Mouse (Mus musculus): ENCODE data around the gene Pitpna.
"Not testable (repeated sequence)": the region's sequence is repeated elsewhere in the genome, so short reads cannot be mapped to it uniquely, and the experiment has no call there.

Gene Pitpna

GRCm38 (mm10) chr11:75588285-75588941 lies 516 bp downstream of the Pitpna start:
- DNase-seq (ENCODE audit: low read depth, low spot score) = peak; percentile 27

- DNase-seq (ENCODE audit: low read depth, low spot score) = no peak
Measured at GRCm38 (mm10) chr11:75592612-75593011, 4.7 kb downstream of the Pitpna start.

GRCm38 (mm10) chr11:75594431-75594830 lies 6.5 kb downstream of the Pitpna start:
- no peak for DNase-seq (ENCODE audit: low read depth, low spot score)

- DNase-seq (ENCODE audit: low read depth, low spot score) = no peak
Measured at GRCm38 (mm10) chr11:75595404-75595803, 7.5 kb downstream of the Pitpna start.

- no peak for DNase-seq (ENCODE audit: low read depth, low spot score)
Measured at GRCm38 (mm10) chr11:75595816-75596215, 7.9 kb downstream of the Pitpna start.

GRCm38 (mm10) chr11:75596726-75597255 lies 8.9 kb downstream of the Pitpna start:
- no peak for DNase-seq (ENCODE audit: low read depth, low spot score)

- DNase-seq (ENCODE audit: low read depth, low spot score) = no peak
Measured at GRCm38 (mm10) chr11:75598004-75598403, 10.1 kb downstream of the Pitpna start.

GRCm38 (mm10) chr11:75599802-75600201 lies 11.9 kb downstream of the Pitpna start:
- DNase-seq (ENCODE audit: low read depth, low spot score) = not testable (repeated sequence)

- no peak for DNase-seq (ENCODE audit: low read depth, low spot score)
Measured at GRCm38 (mm10) chr11:75604826-75605225, 16.9 kb downstream of the Pitpna start.

- peak; percentile 63 for DNase-seq (ENCODE audit: low read depth, low spot score)
Measured at GRCm38 (mm10) chr11:75605318-75605717, 17.4 kb downstream of the Pitpna start.

- no peak for DNase-seq (ENCODE audit: low read depth, low spot score)
Measured at GRCm38 (mm10) chr11:75608776-75609175, 20.9 kb downstream of the Pitpna start.

GRCm38 (mm10) chr11:75610021-75610420 lies 22.1 kb downstream of the Pitpna start:
- DNase-seq (ENCODE audit: low read depth, low spot score) = peak; percentile 34

- DNase-seq (ENCODE audit: low read depth, low spot score) = no peak
Measured at GRCm38 (mm10) chr11:75614769-75615168, 26.9 kb downstream of the Pitpna start.

GRCm38 (mm10) chr11:75615556-75615955 lies 27.7 kb downstream of the Pitpna start:
- DNase-seq (ENCODE audit: low read depth, low spot score) = no peak

GRCm38 (mm10) chr11:75619133-75619532 lies 31.2 kb downstream of the Pitpna start:
- DNase-seq (ENCODE audit: low read depth, low spot score) = peak; percentile 57

- no peak for DNase-seq (ENCODE audit: low read depth, low spot score)
Measured at GRCm38 (mm10) chr11:75620136-75620780, 32.4 kb downstream of the Pitpna start.

- DNase-seq (ENCODE audit: low read depth, low spot score) = peak; percentile 93
Measured at GRCm38 (mm10) chr11:75621426-75621825, 33.5 kb downstream of the Pitpna start.

- DNase-seq (ENCODE audit: low read depth, low spot score) = peak; percentile 68
Measured at GRCm38 (mm10) chr11:75622588-75623329, 34.9 kb downstream of the Pitpna start.

GRCm38 (mm10) chr11:75624102-75624554 lies 36.2 kb downstream of the Pitpna start:
- DNase-seq (ENCODE audit: low read depth, low spot score) = no peak

- DNase-seq (ENCODE audit: low read depth, low spot score) = no peak
Measured at GRCm38 (mm10) chr11:75625820-75626219, 37.9 kb downstream of the Pitpna start.

GRCm38 (mm10) chr11:75630098-75630497 lies 42.2 kb downstream of the Pitpna start:
- no peak for DNase-seq (ENCODE audit: low read depth, low spot score)

GRCm38 (mm10) chr11:75630645-75631229 lies 42.8 kb downstream of the Pitpna start, which contains the start of gene Inpp5k:
Gene Inpp5k (plus strand): TSS chr11:75630988.
- DNase-seq (ENCODE audit: low read depth, low spot score) = peak; percentile 97

Measured in ES-CJ7 (cell line).